Mouse (Mus musculus): Measurements from ENCODE around the gene Zfp575. TPM values are rescaled to one million over a fixed set of nuclear protein-coding genes. Genes with fewer than 3 reads are reported as not detected.
A peak's percentile ranks its signal among the peaks of the same experiment; 100 is the strongest.

Zfp575 gene
- polyA plus RNA-seq, 2 experiments: 0.04 to 0.09 TPM

GRCm38 (mm10) chr7:24610144-24610878, 22.9 kb upstream of the Zfp575 start, which contains the start of gene Phldb3:
Gene Phldb3, plus strand, starts transcription at chr7:24610763.
- Histone ChIP-seq H3K27ac (no peak within 1 kb of the TSS), H3K9me3 (ENCODE audit: control insufficient read depth, low read length) (no peaks in the 10 kb centered on the region), H3K36me3 (replicated peaks; ENCODE audit: control insufficient read depth, insufficient read depth, low read depth) (no peaks in the 10 kb centered on the region), H3K4me2 (ENCODE audit: low read depth) (peak within 1 kb of the TSS; percentile 90), H3K27me3 (ENCODE audit: control insufficient read depth, insufficient read depth, low read length) (peaks cover 17% of the 10 kb centered on the region), H3K4me1 (replicated peaks; ENCODE audit: control insufficient read depth in 2 of 2, insufficient read depth in 2 of 2, low read length in 1 of 2) (peaks cover 3 to 6% of the 10 kb centered on the region in 2 experiments; a peak in 3 of 4 replicates), H3K9ac (replicated peaks) (peak within 1 kb of the TSS; percentile 58), H3K4me3 (ENCODE audit: insufficient read depth in 1 of 2, low read depth in 2 of 2, low read length in 2 of 2) (peak within 1 kb of the TSS; percentile 57 to 65)
- WGBS (ENCODE audit: insufficient replicate concordance): 4% methylated on average over 27 of the region's 27 CpGs
- DNase-seq (ENCODE audit: low read depth in 3 of 3, low spot score in 3 of 3) (no peak), ATAC-seq (ENCODE audit: insufficient read depth) (peak; percentile 57)
- no peak for TF ChIP-seq CTCF (IDR thresholded peaks at IDR 0.05; ENCODE audit: low read depth)
- no peak for TF ChIP-seq EP300 (IDR thresholded peaks at IDR 0.05; ENCODE audit: low read depth)

GRCm38 (mm10) chr7:24608561-24608960, 21.1 kb upstream of the Zfp575 start:
- H3K9ac ChIP-seq (replicated peaks): no peak overlapping the region
- H3K27ac ChIP-seq: no peak overlapping the region
- H3K4me1 ChIP-seq (replicated peaks; ENCODE audit: control insufficient read depth in 2 of 2, insufficient read depth in 2 of 2, low read length in 1 of 2): peaks cover 3 to 6% of the 10 kb centered on the region in 2 experiments; a peak in 3 of 4 replicates
- H3K4me2 ChIP-seq (ENCODE audit: low read depth): no peak overlapping the region
- WGBS (ENCODE audit: insufficient replicate concordance): 33% methylated on average over 8 of the region's 8 CpGs
- no peak for DNase-seq (ENCODE audit: low read depth in 3 of 3, low spot score in 3 of 3)
- no peak for TF ChIP-seq CTCF (IDR thresholded peaks at IDR 0.05; ENCODE audit: low read depth)
- no peak for TF ChIP-seq EP300 (IDR thresholded peaks at IDR 0.05; ENCODE audit: low read depth)
- no peak for ATAC-seq (ENCODE audit: insufficient read depth)
- no peak overlapping the region for H3K4me3 ChIP-seq (ENCODE audit: insufficient read depth in 1 of 2, low read depth in 2 of 2, low read length in 2 of 2)
- no peaks in the 10 kb centered on the region for H3K9me3 ChIP-seq (ENCODE audit: control insufficient read depth, low read length)
- no peaks in the 10 kb centered on the region for H3K36me3 ChIP-seq (replicated peaks; ENCODE audit: control insufficient read depth, insufficient read depth, low read depth)
- H3K27me3 ChIP-seq (ENCODE audit: control insufficient read depth, insufficient read depth, low read length): peaks cover 17% of the 10 kb centered on the region

- DNase-seq (ENCODE audit: low read depth in 3 of 3, low spot score in 3 of 3) (peak; percentile 49 to 63 (median 59)), ATAC-seq (ENCODE audit: insufficient read depth) (peak; percentile 58; the same call in 1 of the 2 replicates)
- Histone ChIP-seq H3K27me3 (ENCODE audit: control insufficient read depth, insufficient read depth, low read length) (peaks cover 13% of the 10 kb centered on the region), H3K4me2 (ENCODE audit: low read depth) (no peak overlapping the region), H3K9ac (replicated peaks) (no peak overlapping the region), H3K27ac (no peak overlapping the region), H3K4me1 (replicated peaks; ENCODE audit: control insufficient read depth in 2 of 2, insufficient read depth in 2 of 2, low read length in 1 of 2) (peaks cover 3 to 6% of the 10 kb centered on the region in 2 experiments; a peak in 3 of 4 replicates), H3K4me3 (ENCODE audit: insufficient read depth in 1 of 2, low read depth in 2 of 2, low read length in 2 of 2) (no peak overlapping the region), H3K36me3 (replicated peaks; ENCODE audit: control insufficient read depth, insufficient read depth, low read depth) (no peaks in the 10 kb centered on the region), H3K9me3 (ENCODE audit: control insufficient read depth, low read length) (no peaks in the 10 kb centered on the region)
- no peak for TF ChIP-seq EP300 (IDR thresholded peaks at IDR 0.05; ENCODE audit: low read depth)
- TF ChIP-seq CTCF (IDR thresholded peaks at IDR 0.05; ENCODE audit: low read depth): no peak
- WGBS (ENCODE audit: insufficient replicate concordance): 27% methylated on average over 6 of the region's 6 CpGs
Observed at GRCm38 (mm10) chr7:24608017-24608416, 20.6 kb upstream of the Zfp575 start.

- DNase-seq (ENCODE audit: low read depth in 3 of 3, low spot score in 3 of 3): no peak
Observed at GRCm38 (mm10) chr7:24606046-24606445, 18.6 kb upstream of the Zfp575 start.

GRCm38 (mm10) chr7:24605561-24605960, 18.1 kb upstream of the Zfp575 start:
- no peak overlapping the region for H3K4me3 ChIP-seq (ENCODE audit: insufficient read depth in 1 of 2, low read depth in 2 of 2, low read length in 2 of 2)
- no peaks in the 10 kb centered on the region for H3K36me3 ChIP-seq (replicated peaks; ENCODE audit: control insufficient read depth, insufficient read depth, low read depth)
- WGBS (ENCODE audit: insufficient replicate concordance): 75% methylated on average over 7 of the region's 7 CpGs
- peaks cover 3% of the 10 kb centered on the region in 2 experiments; a peak in 3 of 4 replicates for H3K4me1 ChIP-seq (replicated peaks; ENCODE audit: control insufficient read depth in 2 of 2, insufficient read depth in 2 of 2, low read length in 1 of 2)
- H3K27me3 ChIP-seq (ENCODE audit: control insufficient read depth, insufficient read depth, low read length): no peaks in the 10 kb centered on the region
- H3K9me3 ChIP-seq (ENCODE audit: control insufficient read depth, low read length): no peaks in the 10 kb centered on the region
- DNase-seq (ENCODE audit: low read depth in 3 of 3, low spot score in 3 of 3): no peak
- no peak for ATAC-seq (ENCODE audit: insufficient read depth)
- H3K4me2 ChIP-seq (ENCODE audit: low read depth): no peak overlapping the region
- H3K9ac ChIP-seq (replicated peaks): no peak overlapping the region
- no peak for TF ChIP-seq EP300 (IDR thresholded peaks at IDR 0.05; ENCODE audit: low read depth)
- no peak for TF ChIP-seq CTCF (IDR thresholded peaks at IDR 0.05; ENCODE audit: low read depth)
- no peak overlapping the region for H3K27ac ChIP-seq

More at GRCm38 (mm10) chr7:24606046-24606445, 18.6 kb upstream of the Zfp575 start:
- no peak overlapping the region for H3K4me2 ChIP-seq (ENCODE audit: low read depth)
- peaks cover 3% of the 10 kb centered on the region in 2 experiments; a peak in 3 of 4 replicates for H3K4me1 ChIP-seq (replicated peaks; ENCODE audit: control insufficient read depth in 2 of 2, insufficient read depth in 2 of 2, low read length in 1 of 2)
- 59% methylated on average over 7 of the region's 7 CpGs for WGBS (ENCODE audit: insufficient replicate concordance)
- no peak overlapping the region for H3K4me3 ChIP-seq (ENCODE audit: insufficient read depth in 1 of 2, low read depth in 2 of 2, low read length in 2 of 2)
- no peak overlapping the region for H3K9ac ChIP-seq (replicated peaks)
- H3K27me3 ChIP-seq (ENCODE audit: control insufficient read depth, insufficient read depth, low read length): no peaks in the 10 kb centered on the region; the same call in 1 of the 2 replicates
- H3K9me3 ChIP-seq (ENCODE audit: control insufficient read depth, low read length): no peaks in the 10 kb centered on the region
- no peak overlapping the region for H3K27ac ChIP-seq
- TF ChIP-seq EP300 (IDR thresholded peaks at IDR 0.05; ENCODE audit: low read depth): no peak
- TF ChIP-seq CTCF (IDR thresholded peaks at IDR 0.05; ENCODE audit: low read depth): no peak
- H3K36me3 ChIP-seq (replicated peaks; ENCODE audit: control insufficient read depth, insufficient read depth, low read depth): no peaks in the 10 kb centered on the region
- ATAC-seq (ENCODE audit: insufficient read depth): no peak

All from liver, embryonic 14.5 days (tissue).